Mouse (Mus musculus) bone marrow, adult 2 months (tissue): ENCODE results near the gene Trpc3. TPM values are rescaled to one million over a fixed set of nuclear protein-coding genes. Genes with fewer than 3 reads are reported as not detected.
"Not testable (repeated sequence)": the region's sequence is repeated elsewhere in the genome, so short reads cannot be mapped to it uniquely, and the experiment has no call there.

Experiments used
- H3K27ac ChIP-seq: fragments of 200-500 bp; 2 replicates; pipeline ENCODE4 v1.5.1; 2012; ENCODE audit warnings: low read depth, mild to moderate bottlenecking, control low read depth, inconsistent platforms, low read length; ENCODE audit not compliant: control insufficient read depth, poor library complexity, insufficient read depth
- H3K4me1 ChIP-seq: fragments of 200-500 bp; 2 replicates; pipeline ENCODE4 v1.6.1; 2011; ENCODE audit warnings: low read length; ENCODE audit not compliant: control insufficient read depth, insufficient read depth
- H3K4me3 ChIP-seq: fragments of 200-500 bp; replicated peaks from 2 replicates; pipeline ENCODE3; 2011; ENCODE audit warnings: mild to moderate bottlenecking, low read depth, low read length, control low read depth; ENCODE audit not compliant: control insufficient read depth
- CTCF ChIP-seq: fragments of 200-500 bp; IDR thresholded peaks from 2 replicates; pipeline ENCODE4 v1.5.1; 2011; ENCODE audit warnings: low read length, control low read depth; ENCODE audit not compliant: control insufficient read depth, insufficient read depth
- POLR2A ChIP-seq: fragments of 200-500 bp; IDR thresholded peaks from 2 replicates; pipeline ENCODE4 v1.6.1; 2011; ENCODE audit warnings: low read depth, mild to moderate bottlenecking, control low read depth, low read length, borderline replicate concordance; ENCODE audit not compliant: control insufficient read depth
- WGBS: fragments of 180-500 bp; shearing (Covaris S2); methylation state at CpG from one replicate; pipeline ENCODE4 v1.1.7; 2018; 5-methylcytosine and 5-hydroxymethylcytosine counted together
- polyA plus RNA-seq: library from polyadenylated mRNA; stranded (reverse); fragments of >200 nt; gene quantifications from 2 replicates; pipeline ENCODE4 v1.2.4, GENCODE M21; 2011; ENCODE audit warnings: low replicate concordance; ENCODE audit not compliant: missing spikeins, insufficient read depth, insufficient read length

The Trpc3 gene
- polyA plus RNA-seq, 1 experiment = 4.1 TPM

DNA sequence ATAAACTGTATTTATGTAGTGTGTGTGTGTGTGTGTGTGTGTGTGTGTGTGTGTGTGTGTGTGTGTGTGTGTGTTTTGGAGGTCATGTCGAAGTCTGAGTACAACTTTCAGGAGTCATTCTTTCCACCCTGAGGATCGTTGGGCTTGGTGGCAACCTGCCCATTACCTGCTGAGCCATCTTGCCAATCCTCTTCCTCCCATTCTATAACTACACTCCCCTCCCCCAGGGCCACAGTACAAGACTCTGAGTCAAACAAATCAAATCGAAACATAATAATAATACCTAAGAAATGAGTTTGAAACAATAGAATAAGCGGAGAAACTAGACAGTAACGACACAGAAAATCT, 76.1 kb downstream of the Trpc3 start:
- Histone ChIP-seq H3K4me3 (no peak overlapping the region), H3K4me1 (no peaks in the 10 kb centered on the region), H3K27ac (no peak overlapping the region)
- TF ChIP-seq POLR2A (no peak), CTCF (no peak)
- 52% methylated on average over 5 of the region's 5 CpGs for WGBS

GRCm38 (mm10) chr3:36613202-36613907, 76.6 kb downstream of the Trpc3 start, which contains the start of gene Bbs7:
TSS of gene Bbs7 (minus strand) at chr3:36613477.
- WGBS = 3% methylated on average over 38 of the region's 38 CpGs
- Histone ChIP-seq H3K27ac (no peak within 1 kb of the TSS; the same call in 1 of the 2 replicates), H3K4me3 (peak within 1 kb of the TSS; percentile 63), H3K4me1 (no peaks in the 10 kb centered on the region)
- TF ChIP-seq POLR2A (no peak), CTCF (no peak)

DNA sequence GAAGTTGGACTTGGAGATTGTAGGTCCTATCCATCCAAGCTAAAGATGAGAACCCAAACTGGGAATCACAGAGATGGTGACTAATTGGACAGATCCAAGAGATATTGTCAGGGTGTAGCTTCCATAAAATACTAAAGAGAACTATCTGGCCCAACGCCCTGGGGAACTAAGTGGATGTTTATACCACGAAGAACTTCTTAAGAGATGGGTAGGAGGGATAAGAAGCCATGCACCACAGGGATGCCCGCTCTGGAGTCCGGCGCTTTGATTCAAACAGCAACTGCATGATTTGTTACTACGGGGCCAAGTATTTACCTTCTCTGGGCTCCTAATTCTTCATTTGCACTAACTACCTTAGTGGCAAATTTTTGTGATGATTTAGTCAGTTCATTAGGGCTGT, 77.3 kb downstream of the Trpc3 start:
- H3K27ac ChIP-seq = no peak overlapping the region; the same call in 1 of the 2 replicates
- TF ChIP-seq POLR2A (no peak), CTCF (no peak)
- WGBS = 27% methylated on average over 6 of the region's 6 CpGs

GRCm38 (mm10) chr3:36605894-36606783, 83.8 kb downstream of the Trpc3 start:
- TF ChIP-seq CTCF (no peak), POLR2A (no peak)
- Histone ChIP-seq H3K4me1 (no peaks in the 10 kb centered on the region), H3K4me3 (no peak overlapping the region), H3K27ac (no peak overlapping the region)
- WGBS = 60% methylated on average over 7 of the region's 7 CpGs

More for the DNA sequence above, 77.3 kb downstream of the Trpc3 start:
- Histone ChIP-seq H3K4me3 (peak overlapping the region; percentile 63), H3K4me1 (no peaks in the 10 kb centered on the region)

GRCm38 (mm10) chr3:36599773-36600172, 90.2 kb downstream of the Trpc3 start:
- not testable (repeated sequence) for H3K4me1 ChIP-seq, H3K27ac ChIP-seq, H3K4me3 ChIP-seq
- WGBS = 79% methylated on average over 9 of the region's 9 CpGs

DNA sequence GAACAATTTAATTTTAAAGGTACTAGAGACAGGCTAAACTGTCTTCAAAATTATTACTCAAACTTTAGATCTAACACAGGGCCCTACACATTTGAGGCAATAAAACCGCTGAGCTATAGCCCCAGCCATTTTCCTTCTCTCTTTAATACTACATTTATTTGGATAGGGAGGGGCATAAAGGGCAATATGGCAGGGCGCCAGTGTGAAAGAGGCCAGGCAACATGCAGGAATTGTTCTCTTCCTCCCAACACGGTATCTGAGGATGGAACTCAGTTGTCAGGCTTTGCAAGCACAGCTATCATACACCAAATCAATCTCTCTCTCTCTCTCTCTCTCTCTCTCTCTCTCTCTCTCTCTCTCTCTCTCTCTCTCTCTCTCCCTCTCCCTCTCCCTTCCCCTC, 91.2 kb downstream of the Trpc3 start:
- H3K4me3 ChIP-seq = no peak overlapping the region
- TF ChIP-seq CTCF = no peak
- TF ChIP-seq POLR2A = no peak
- H3K27ac ChIP-seq = no peak overlapping the region
- H3K4me1 ChIP-seq = no peaks in the 10 kb centered on the region
- 74% methylated on average over 3 of the region's 3 CpGs for WGBS

GRCm38 (mm10) chr3:36571827-36572378, 118.1 kb downstream of the Trpc3 start, which contains the start of gene Ccna2:
TSS of gene Ccna2 (minus strand) at chr3:36572150.
- H3K27ac ChIP-seq = peak within 1 kb of the TSS; percentile 64
- H3K4me3 ChIP-seq = peak within 1 kb of the TSS; percentile 94
- WGBS = under 1% methylated on average over 60 of the region's 60 CpGs
- TF ChIP-seq CTCF (peak; percentile 71), POLR2A (peak; percentile 69; the same call in 1 of the 2 replicates)
- H3K4me1 ChIP-seq = no peaks in the 10 kb centered on the region; the same call in none of the 2 replicates

GRCm38 (mm10) chr3:36571361-36571826, 118.6 kb downstream of the Trpc3 start:
- under 1% methylated on average over 46 of the region's 46 CpGs for WGBS
- peak overlapping the region; percentile 64 for H3K27ac ChIP-seq
- peak overlapping the region; percentile 94 for H3K4me3 ChIP-seq
- H3K4me1 ChIP-seq = no peaks in the 10 kb centered on the region; the same call in none of the 2 replicates
- TF ChIP-seq POLR2A (no peak), CTCF (no peak)

Other genes starting within 250 kb of the Trpc3 start
- gene Anxa5, start 214.3 kb downstream of the Trpc3 start, polyA plus RNA-seq = 43.5 and 45.1 TPM in 2 replicates
- not detected in 2 replicates for gene 1810062G17Rik, start 214.2 kb downstream of the Trpc3 start, polyA plus RNA-seq
- gene Gm11549, start 168.4 kb downstream of the Trpc3 start, polyA plus RNA-seq = not detected in 2 replicates
- 31.1 and 48.6 TPM in 2 replicates for gene Exosc9, start 137.6 kb downstream of the Trpc3 start, polyA plus RNA-seq
- 106 and 159 TPM in 2 replicates for gene Ccna2, start 118.0 kb downstream of the Trpc3 start, polyA plus RNA-seq
- 1.7 and 1.9 TPM in 2 replicates for gene Bbs7, start 76.7 kb downstream of the Trpc3 start, polyA plus RNA-seq
- 14.7 and 20.5 TPM in 2 replicates for gene 4932438A13Rik, start 172.9 kb upstream of the Trpc3 start, polyA plus RNA-seq